Mouse (Mus musculus) embryonic facial prominence, embryonic 14.5 days (tissue): ENCODE measurements at regions not wholly inside any gene's neighbourhood (a gene's known extent, or its start where the extent isn't known, plus 50 kb on each side); places are given as distances from the start of the nearest gene placed in this dataset.

Experiments
- ATAC-seq: fragments of 200-750 bp; cut with Nextera tagmentation; 2 replicates; pipeline ENCODE4 v1.8.0; 2017; ENCODE audit warnings: low read depth, moderate number of reproducible peaks, moderate TSS enrichment
- DNase-seq: peaks from one replicate; pipeline ENCODE4 v3.0.0-alpha.2; 2015; ENCODE audit warnings: low spot score
- H3K27ac ChIP-seq: fragments of 300-500 bp; sonication (generic); replicated peaks from 2 replicates; pipeline ENCODE4 v1.5.1; 2014; ENCODE audit warnings: low read depth, mild to moderate bottlenecking, low read length, moderate library complexity
- H3K27me3 ChIP-seq: fragments of 300-500 bp; sonication (generic); replicated peaks from 2 replicates; pipeline ENCODE4 v1.6.1; 2014; ENCODE audit warnings: low read length; ENCODE audit not compliant: control insufficient read depth, insufficient read depth
- H3K36me3 ChIP-seq: fragments of 300-500 bp; sonication (generic); 2 replicates; pipeline ENCODE4 v1.6.1; 2014; ENCODE audit warnings: low read length, mixed read lengths; ENCODE audit not compliant: control insufficient read depth, insufficient read depth
- H3K4me1 ChIP-seq: fragments of 300-500 bp; sonication (generic); 2 replicates; pipeline ENCODE4 v1.6.1; 2014; ENCODE audit warnings: antibody characterized with exemption, low read length; ENCODE audit not compliant: control insufficient read depth, insufficient read depth
- H3K4me2 ChIP-seq: fragments of 300-500 bp; sonication (generic); 2 replicates; pipeline ENCODE4 v1.6.1; 2014; ENCODE audit warnings: low read depth, mild to moderate bottlenecking, low read length, moderate library complexity, mixed read lengths
- H3K4me3 ChIP-seq: fragments of 300-500 bp; sonication (generic); 2 replicates; pipeline ENCODE4 v1.5.1; 2014; ENCODE audit warnings: low read depth, mild to moderate bottlenecking, low read length
- H3K9ac ChIP-seq: fragments of 300-500 bp; sonication (generic); 2 replicates; pipeline ENCODE4 v1.6.1; 2014; ENCODE audit warnings: low read depth, mild to moderate bottlenecking, low read length, moderate library complexity, mixed read lengths
- H3K9me3 ChIP-seq: fragments of 300-500 bp; sonication (generic); 2 replicates; pipeline ENCODE4 v1.6.1; 2016; ENCODE audit warnings: low read length; ENCODE audit not compliant: control insufficient read depth
- WGBS: fragments of 180-500 bp; shearing (Covaris S2); extraction: QIAGEN DNeasy Blood & Tissue Kit; methylation state at CpG from one replicate; pipeline ENCODE4 v1.1.7; 2014; 5-methylcytosine and 5-hydroxymethylcytosine counted together

- ATAC-seq (no peak), DNase-seq (no peak)
- no peak overlapping the region for H3K4me2 ChIP-seq
- no peak overlapping the region for H3K27ac ChIP-seq
- WGBS, result 87% methylated on average over 6 of the region's 6 CpGs
- H3K36me3 ChIP-seq, result no peaks in the 10 kb centered on the region
- H3K27me3 ChIP-seq, result no peaks in the 10 kb centered on the region
- no peaks in the 10 kb centered on the region for H3K9me3 ChIP-seq
- no peaks in the 10 kb centered on the region for H3K4me1 ChIP-seq
- no peak overlapping the region for H3K9ac ChIP-seq
- no peak overlapping the region for H3K4me3 ChIP-seq
Measured at GRCm38 (mm10) chr3:140941316-140941715, 270.8 kb downstream of the Pdha2 start.

GRCm38 (mm10) chr3:140933156-140933555 lies 279.0 kb downstream of the Pdha2 start:
- Histone ChIP-seq H3K4me3 (no peak overlapping the region), H3K4me1 (no peaks in the 10 kb centered on the region), H3K27me3 (no peaks in the 10 kb centered on the region), H3K4me2 (no peak overlapping the region), H3K36me3 (no peaks in the 10 kb centered on the region), H3K9ac (no peak overlapping the region), H3K27ac (no peak overlapping the region), H3K9me3 (no peaks in the 10 kb centered on the region)
- ATAC-seq (no peak), DNase-seq (no peak)
- WGBS, result 25% methylated on average over 1 of the region's 1 CpGs

GRCm38 (mm10) chr3:140926689-140927088 lies 285.5 kb downstream of the Pdha2 start:
- ATAC-seq, result no peak
- DNase-seq, result no peak
- Histone ChIP-seq H3K4me3 (no peak overlapping the region), H3K4me2 (no peak overlapping the region), H3K27ac (no peak overlapping the region), H3K27me3 (no peaks in the 10 kb centered on the region), H3K4me1 (no peaks in the 10 kb centered on the region), H3K9me3 (no peaks in the 10 kb centered on the region), H3K36me3 (no peaks in the 10 kb centered on the region), H3K9ac (no peak overlapping the region)
- 89% methylated on average over 5 of the region's 5 CpGs for WGBS

- Histone ChIP-seq H3K9ac (no peak overlapping the region), H3K36me3 (no peaks in the 10 kb centered on the region), H3K4me1 (no peaks in the 10 kb centered on the region), H3K4me2 (no peak overlapping the region), H3K9me3 (no peaks in the 10 kb centered on the region), H3K4me3 (no peak overlapping the region), H3K27me3 (no peaks in the 10 kb centered on the region), H3K27ac (no peak overlapping the region)
- WGBS, result 80% methylated on average over 4 of the region's 4 CpGs
- ATAC-seq (no peak), DNase-seq (no peak)
Measured at GRCm38 (mm10) chr3:140876201-140876895, 335.8 kb downstream of the Pdha2 start.

- no peaks in the 10 kb centered on the region for H3K9me3 ChIP-seq
- no peak for ATAC-seq
Measured at GRCm38 (mm10) chr3:140875500-140876200, 336.5 kb downstream of the Pdha2 start.

GRCm38 (mm10) chr3:140874070-140874895 lies 337.9 kb downstream of the Pdha2 start:
- no peak for ATAC-seq
- WGBS, result 79% methylated on average over 9 of the region's 9 CpGs

More at GRCm38 (mm10) chr3:140875500-140876200, 336.5 kb downstream of the Pdha2 start:
- no peak overlapping the region for H3K9ac ChIP-seq
- no peak overlapping the region for H3K4me3 ChIP-seq
- H3K4me1 ChIP-seq, result no peaks in the 10 kb centered on the region
- no peaks in the 10 kb centered on the region for H3K27me3 ChIP-seq
- DNase-seq, result peak; percentile 12
- 68% methylated on average over 4 of the region's 4 CpGs for WGBS
- H3K27ac ChIP-seq, result no peak overlapping the region
- no peak overlapping the region for H3K4me2 ChIP-seq
- no peaks in the 10 kb centered on the region for H3K36me3 ChIP-seq

GRCm38 (mm10) chr3:140872511-140872910 lies 339.6 kb downstream of the Pdha2 start:
- ATAC-seq (no peak), DNase-seq (no peak)
- H3K36me3 ChIP-seq, result no peaks in the 10 kb centered on the region
- WGBS, result 52% methylated on average over 1 of the region's 1 CpGs
- no peak overlapping the region for H3K4me2 ChIP-seq
- no peak overlapping the region for H3K4me3 ChIP-seq
- H3K9ac ChIP-seq, result no peak overlapping the region
- H3K27ac ChIP-seq, result no peak overlapping the region
- H3K4me1 ChIP-seq, result no peaks in the 10 kb centered on the region
- no peaks in the 10 kb centered on the region for H3K27me3 ChIP-seq
- no peaks in the 10 kb centered on the region for H3K9me3 ChIP-seq

More at GRCm38 (mm10) chr3:140874070-140874895, 337.9 kb downstream of the Pdha2 start:
- Histone ChIP-seq H3K9ac (no peak overlapping the region), H3K9me3 (no peaks in the 10 kb centered on the region), H3K27ac (no peak overlapping the region), H3K36me3 (no peaks in the 10 kb centered on the region), H3K4me2 (no peak overlapping the region), H3K4me1 (no peaks in the 10 kb centered on the region), H3K27me3 (no peaks in the 10 kb centered on the region), H3K4me3 (no peak overlapping the region)
- no peak for DNase-seq

GRCm38 (mm10) chr3:140871261-140871660 lies 340.9 kb downstream of the Pdha2 start:
- Histone ChIP-seq H3K9ac (no peak overlapping the region), H3K9me3 (no peaks in the 10 kb centered on the region), H3K4me1 (no peaks in the 10 kb centered on the region), H3K27me3 (no peaks in the 10 kb centered on the region), H3K4me3 (no peak overlapping the region), H3K4me2 (no peak overlapping the region), H3K27ac (no peak overlapping the region), H3K36me3 (no peaks in the 10 kb centered on the region)
- DNase-seq (no peak), ATAC-seq (no peak)
- WGBS, result 95% methylated on average over 2 of the region's 2 CpGs
